Mouse (Mus musculus) spleen, embryonic (tissue): Measurements from ENCODE around the gene Foxc2.

ENCODE experiments used
- CTCF ChIA-PET: fragments of 350-600 bp; sonication (Branson Sonifier 250); formaldehyde crosslinking; loops from one replicate; lab custom pipeline; 2022; lab: Charles Lee

Gene Foxc2

DNA sequence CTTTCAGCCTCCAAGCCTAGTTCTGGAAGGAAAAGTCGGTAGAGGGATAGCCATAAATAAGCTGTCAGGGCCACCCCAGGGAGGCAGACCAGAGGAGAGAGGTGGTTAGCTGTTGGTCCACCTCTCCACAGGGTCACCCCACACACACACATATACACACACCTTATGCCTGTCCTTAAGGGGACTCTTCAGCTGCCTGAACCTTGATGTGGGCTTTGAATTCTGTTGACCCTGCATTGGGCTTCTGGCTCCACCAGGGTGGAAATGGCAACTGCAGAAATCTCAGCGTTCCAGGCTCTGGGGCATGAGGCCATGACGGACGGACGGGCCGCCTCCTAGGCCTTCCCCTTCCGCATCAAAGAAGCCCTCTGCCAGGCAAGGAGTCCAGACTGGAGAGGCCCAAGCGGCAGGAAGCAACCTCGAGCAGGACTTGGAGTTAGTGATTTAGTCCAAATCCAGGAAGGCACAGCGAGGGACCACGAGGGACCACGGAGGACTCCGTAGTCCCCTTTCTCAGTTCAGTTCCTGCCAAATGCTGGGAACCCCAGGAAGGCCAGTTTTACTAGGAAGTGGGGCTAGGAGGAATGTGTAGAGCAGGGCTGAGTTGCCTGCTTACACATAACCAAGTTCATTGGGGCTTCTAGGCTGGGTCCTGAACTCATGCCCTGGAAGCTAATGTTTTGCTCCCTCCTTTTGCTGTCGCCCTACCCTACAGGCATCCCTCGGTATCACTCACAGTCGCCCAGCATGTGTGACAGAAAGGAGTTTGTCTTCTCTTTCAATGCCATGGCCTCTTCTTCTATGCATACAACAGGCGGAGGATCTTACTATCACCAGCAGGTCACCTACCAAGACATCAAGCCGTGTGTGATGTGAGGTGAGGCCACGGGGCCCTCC, 29.7 kb upstream of the Foxc2 start:
- CTCF ChIA-PET: no interaction called here

DNA sequence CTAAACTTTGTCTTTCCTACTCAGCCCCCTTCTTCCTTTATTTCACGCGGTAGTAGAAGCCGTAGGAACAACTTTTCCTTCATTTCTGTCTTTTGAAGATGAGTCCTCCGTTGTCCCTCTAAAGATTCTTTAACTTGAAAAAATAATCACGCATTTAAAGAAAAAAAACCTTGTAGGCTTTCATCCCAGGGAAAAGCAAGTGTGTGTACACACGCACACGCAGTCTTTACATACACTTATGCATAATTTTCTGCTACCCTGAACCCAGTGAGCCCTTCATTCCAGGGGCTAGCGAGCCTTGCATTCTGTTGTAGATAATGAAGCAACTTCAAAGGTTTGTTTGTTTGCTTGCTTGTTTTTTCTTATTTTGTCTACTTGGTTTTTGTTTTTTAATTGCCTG, 27.7 kb upstream of the Foxc2 start:
- CTCF ChIA-PET: no interaction called here

DNA sequence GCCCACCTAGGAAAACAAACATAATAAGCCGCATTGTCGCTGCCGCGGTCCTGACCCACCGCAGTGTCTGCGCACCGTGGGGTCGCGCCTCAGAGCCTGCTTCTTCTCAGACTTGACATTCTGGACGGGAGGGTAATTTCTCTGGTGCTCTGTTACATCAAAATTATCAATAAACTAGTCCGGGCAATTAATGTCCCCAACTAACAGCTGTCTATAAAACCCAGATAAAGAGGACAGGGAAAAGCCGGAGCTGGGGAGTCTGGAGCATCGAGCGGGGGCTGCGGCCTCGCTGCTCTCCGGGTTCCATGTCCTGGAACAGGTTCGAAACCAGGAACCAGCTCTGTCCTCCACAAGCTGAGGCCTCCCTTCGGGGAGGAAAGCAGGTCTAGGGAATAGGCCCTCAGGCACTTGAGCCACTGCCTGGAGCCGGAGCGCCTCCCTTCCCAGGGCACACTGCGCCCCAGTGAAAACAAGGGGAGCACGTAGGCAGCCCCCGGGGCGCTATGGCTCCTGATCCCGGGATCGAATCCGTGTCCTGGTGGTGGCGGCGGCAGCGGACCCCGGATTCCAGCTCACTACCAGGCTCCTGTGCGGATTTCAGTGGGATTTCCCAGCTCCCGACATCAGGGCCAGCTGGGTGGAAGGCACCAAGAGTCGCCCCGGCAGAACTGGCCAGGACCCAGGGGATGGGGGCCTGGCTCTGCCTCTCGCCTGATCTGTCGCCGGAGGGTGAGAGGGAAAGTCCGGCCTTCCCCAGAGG, 26.9 kb upstream of the Foxc2 start:
- CTCF ChIA-PET: no interaction called here

DNA sequence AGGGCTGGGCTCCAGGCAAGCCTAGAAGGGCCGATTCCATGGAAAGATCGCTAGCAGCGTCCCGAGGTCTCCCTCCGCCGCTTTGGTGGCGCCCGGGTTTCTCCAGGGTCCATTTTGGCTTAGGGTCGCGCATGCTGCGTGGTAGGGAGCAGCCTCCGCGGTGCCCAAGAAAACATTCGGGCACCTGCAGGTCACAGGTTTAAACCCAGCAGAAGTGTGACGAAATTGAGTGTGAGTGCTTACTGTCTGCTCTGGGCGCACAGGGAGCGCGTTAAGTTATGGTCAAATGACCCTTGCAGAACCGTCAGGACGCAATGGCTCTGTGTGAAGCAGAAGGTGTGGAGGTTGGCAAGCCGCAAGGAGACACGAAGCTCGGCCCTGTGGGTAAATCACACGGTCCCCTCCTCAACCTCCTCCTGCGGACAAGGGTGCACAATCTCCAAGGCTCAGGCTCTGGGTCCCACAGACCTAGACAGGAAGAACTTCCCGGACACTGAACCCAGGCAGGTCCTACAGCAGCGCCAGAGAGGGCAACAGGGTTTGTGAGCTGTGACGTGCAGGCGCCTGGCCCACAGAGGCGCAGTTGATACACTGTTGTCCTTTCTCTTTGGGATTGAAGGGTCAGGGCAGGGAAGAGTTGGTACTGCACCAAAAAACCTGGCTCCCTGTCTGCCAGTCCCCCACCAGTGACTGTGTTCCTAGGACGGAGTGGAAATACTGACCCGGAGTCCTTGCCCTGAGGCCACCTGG, 26.2 kb upstream of the Foxc2 start:
- CTCF ChIA-PET: no interaction called here

DNA sequence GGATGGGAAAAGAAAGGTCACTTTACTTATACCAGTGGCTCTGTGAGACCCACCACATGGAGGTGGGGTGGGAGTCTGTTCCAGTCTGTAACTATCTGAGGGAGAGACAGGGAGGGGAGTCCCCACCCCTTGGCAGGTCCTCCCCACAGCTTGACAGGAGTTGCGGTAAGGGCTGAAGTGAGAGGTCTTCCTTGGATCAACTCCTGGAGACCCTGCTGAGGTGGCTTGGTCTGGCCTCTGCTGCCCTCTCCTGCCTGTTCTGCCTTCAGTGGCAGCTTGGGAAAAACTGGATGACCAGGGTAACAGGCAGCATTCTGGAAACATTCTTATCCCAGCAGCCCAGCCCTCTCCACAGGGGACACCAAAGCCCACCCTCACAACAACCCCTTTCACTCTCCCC, 25.3 kb upstream of the Foxc2 start:
- CTCF ChIA-PET: no interaction called here

DNA sequence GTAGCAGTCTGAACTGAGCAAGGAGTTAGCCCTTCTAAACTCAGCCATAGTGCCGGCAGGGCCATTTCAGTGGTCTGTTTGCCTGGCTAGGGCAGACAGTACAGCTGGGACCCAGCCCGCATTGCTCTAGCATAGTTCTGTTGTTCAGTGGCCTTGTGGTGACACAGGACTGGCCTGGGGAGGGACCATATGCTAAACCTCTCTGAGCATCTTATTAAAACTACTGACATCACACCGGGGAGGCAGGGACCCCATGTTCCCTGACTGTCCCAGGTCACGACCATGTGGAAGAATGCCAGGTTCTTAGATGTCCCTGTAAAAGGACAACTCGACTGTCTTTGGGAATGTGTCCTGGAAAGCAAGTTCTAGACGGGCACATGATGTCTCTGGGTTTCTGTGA, 23.8 kb upstream of the Foxc2 start:
- CTCF ChIA-PET: interaction anchor here (0.6 kb wide), 1 partner anchor 456 kb away, joined by 3 read pairs; no protein-coding TSS in a partner anchor

DNA sequence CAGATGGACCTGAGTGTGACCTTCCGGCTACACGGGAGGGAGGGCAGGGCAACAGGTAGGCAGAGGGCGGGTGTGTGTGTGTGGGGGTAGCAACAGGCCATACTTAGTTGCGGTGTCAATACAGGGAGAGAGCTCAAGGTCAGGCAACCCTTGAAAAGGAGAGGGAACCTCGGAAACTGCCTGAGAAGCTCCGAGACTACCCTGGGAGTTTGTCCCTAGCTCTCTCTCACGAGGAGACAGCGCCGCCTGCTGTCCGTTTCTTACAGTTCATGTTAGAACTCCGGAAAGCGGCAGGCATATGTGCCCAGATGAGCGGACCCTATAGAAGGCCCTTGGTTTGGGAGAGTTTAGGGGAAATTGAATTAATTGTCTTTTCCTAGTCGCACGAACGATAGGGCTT, 23.3 kb upstream of the Foxc2 start:
- CTCF ChIA-PET: interaction anchor here (0.6 kb wide), 1 partner anchor 455 kb away, joined by 3 read pairs; no protein-coding TSS in a partner anchor

DNA sequence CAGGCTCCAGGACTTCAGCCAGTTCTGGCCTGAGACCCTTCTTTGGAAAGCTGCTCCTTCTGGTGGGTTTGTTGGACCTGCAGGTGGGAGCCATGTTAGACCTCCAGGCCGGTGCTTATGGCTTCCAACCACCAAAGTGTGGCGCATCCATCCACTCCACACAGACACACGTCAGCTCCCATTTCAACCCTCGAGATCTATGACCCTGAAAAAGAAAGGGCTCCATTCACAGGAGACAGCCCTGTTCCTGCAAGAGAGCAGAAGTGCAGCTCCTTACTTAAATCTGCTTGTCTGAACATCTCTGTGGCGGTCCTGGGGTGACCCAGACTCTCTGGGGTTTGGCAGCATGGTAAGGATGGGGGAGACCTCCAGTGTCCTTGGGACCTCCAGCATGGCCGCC, 22.5 kb upstream of the Foxc2 start:
- CTCF ChIA-PET: no interaction called here

DNA sequence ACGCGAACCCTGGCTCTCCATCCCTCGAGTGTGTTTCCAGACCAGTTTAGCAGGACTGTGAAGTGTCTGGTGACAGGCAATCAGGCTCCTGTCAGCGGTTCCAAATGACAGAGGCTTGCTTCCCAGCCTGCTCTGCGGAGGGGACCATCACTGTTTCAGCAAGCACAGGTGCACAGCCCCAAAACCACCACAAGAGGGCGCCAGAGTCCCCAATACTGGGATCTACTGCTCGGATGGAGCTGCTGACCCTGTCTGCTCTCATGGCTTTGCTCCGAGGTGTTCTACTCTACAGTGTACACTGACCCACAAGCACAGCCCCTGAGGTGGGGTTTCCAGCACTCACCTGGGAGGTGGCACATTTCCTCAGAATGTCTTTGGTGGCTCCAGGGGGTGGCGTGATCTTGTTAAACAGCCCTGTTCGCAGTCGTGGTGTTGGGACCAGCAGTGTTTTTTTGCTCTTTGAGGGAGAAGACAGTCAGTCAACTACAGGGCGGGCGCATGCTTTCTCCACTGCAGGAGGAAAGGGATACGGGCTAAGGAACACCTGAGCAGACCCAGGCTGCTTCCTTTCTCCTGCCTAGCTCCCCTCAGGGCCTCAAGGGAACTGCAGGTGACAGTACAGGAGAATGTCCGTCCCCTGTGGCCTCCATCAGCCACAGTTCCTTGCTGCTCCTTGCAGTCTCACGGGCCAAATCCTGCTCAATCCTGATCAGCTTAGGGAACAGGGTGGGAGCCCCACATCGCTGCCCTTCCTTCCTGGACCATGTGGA, 11.7 kb upstream of the Foxc2 start:
- CTCF ChIA-PET: interaction anchor here (0.7 to 1.9 kb wide), 2 partner anchors 14 to 467 kb away, joined by 5 read pairs; no protein-coding TSS in a partner anchor

DNA sequence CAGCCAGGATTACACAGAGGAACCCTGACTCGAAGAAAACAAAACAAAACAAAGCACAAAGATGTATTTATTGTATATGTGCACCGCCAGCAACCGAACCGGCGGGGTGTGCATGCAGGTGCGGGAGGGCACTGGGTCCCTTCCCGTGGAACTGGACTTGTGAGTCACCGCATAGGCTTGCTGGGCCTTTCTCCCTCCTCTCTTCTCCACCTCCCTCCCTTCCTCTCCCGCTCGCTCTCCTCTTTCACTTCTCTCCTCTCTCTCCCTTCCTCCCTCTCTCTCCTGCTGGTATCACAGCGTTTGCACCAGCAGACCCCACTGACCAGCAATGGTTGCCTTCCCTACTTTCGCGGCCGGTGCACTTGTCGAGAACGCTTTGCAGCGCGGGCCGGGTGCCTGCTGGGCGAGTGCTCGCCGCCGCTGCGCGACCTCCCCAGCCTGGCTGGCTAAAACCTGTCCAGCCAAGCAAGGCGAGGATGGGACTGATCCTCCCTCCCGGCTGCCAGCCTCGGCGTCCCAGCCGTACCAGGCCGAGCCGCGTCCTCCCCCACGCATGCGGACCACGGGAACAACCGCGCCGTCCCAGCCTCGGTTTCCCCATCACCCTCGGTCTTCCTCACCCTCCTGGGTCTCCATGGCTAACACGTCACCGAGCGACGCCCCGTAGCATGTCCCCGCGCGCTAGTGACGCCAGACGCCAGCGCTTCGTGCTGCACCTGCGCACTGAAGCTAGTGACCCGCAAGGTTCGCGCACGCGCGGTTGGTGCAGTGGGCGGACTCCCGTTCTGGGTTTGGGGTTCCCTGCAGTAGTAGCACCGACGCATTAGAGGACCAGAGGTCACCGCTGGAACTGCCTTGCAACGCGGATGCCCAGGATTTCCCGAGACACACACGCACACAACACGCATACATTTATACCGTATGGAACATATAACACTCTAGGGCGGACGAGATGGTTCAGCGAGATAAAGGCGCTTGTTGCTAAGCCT, 8.0 kb upstream of the Foxc2 start, which contains the start of gene Mthfsd:
TSS of gene Mthfsd (minus strand) at position 725 of the 989 bp plus-strand sequence.
- CTCF ChIA-PET: interaction anchor here (0.8 kb wide), 1 partner anchor 10 kb away, joined by 3 read pairs; no protein-coding TSS in a partner anchor

DNA sequence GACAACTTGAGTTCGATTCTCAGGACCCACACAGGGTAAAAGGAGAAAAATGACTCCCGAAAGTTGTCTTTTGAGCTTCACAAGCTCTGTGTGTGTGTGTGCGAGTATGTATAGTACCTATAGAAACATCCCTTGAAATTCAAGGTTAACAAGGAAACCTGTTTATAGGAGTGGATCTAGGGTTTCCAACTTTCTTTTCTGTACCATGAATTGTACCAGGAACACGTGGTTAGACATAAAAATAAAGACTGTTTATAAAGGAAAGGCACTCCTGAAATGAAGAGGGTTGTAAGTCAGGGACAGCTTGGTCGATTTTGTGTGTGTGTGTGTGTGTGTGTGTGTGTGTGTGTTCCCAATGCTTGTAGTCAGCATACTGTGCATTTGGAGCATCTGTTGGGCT, 7.3 kb upstream of the Foxc2 start:
- CTCF ChIA-PET: interaction anchor here (0.8 kb wide), 1 partner anchor 9 kb away, joined by 3 read pairs; no protein-coding TSS in a partner anchor

DNA sequence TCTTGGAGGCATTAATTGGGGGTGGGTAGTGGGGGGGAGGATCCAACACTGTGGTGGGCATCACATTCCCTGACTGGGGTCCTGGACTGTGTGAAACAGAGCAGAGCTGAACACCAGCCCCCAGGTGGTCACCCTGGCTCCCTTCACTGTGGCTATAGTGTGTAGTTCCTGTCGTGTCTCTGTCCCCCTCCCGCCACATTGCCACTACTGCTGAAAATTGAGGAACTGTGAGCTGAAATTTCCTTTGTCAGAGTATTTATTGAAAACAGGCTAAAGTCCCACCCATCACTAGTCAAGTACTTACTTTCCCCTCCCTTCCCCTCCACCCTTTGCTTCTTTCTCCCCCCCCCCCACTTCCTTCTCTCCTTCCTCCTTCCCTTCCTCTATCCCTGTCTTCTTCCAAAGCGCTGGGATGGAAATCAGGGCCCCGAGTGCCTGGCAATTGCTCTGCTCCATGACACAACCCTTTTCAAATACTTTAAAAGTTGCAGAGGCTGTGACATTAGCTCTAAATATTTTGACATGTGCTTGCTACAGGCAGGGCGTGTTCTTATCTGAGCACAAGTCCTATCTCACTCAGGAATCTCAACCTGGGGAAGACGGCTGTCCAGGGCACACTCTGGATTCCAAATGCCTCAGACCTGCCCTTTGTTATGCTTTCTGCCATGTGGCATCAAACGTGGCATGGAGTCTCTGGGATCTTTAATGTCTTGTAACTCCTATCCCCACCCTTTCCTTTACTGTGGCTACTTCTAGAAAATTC, 4.6 kb upstream of the Foxc2 start:
- CTCF ChIA-PET: interaction anchor here (0.7 kb wide), 1 partner anchor 402 kb away, joined by 5 read pairs; no protein-coding TSS in a partner anchor

DNA sequence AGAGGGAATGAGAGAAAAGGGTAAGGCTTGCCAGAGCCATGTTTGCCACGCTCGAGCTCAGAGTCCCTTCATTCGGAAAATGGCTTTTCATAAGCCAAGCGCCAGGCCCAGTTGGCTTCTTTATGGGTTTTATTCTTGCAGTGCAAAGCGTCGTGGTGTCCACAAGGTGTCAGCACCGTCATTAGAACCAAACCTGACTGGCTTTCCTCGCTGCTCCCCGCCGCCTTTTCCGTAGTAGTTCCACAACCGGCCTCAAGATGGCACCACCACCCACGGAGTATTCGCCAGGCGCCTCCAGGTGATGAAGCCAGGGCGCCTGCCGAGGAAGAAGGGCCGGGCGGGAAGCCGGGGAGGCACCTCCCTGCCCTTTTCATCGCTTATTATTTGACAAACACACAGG, 2.7 kb upstream of the Foxc2 start:
- CTCF ChIA-PET: no interaction called here

DNA sequence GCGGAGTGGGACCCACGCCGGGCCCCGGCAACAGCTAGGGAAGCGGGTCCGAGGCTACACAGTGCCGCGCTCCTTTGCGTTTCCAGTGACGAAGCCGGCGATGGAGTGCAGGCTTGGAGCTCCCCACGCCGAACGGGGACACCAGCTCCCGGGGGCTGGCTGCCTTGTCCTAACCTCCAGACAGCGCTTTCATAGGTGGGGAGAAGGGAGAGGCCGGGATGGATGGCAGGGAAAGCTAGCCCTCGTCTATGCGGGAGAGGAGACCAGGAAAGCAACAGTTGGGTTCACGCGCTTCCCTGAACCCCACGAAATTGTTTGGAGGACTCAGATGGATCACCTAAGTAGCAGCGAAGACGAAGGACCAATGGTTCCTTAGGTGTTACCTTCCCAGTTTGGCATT, 835 bp upstream of the Foxc2 start:
- CTCF ChIA-PET: interaction anchor here (0.6 kb wide), 1 partner anchor 484 kb away, joined by 4 read pairs; no protein-coding TSS in a partner anchor

DNA sequence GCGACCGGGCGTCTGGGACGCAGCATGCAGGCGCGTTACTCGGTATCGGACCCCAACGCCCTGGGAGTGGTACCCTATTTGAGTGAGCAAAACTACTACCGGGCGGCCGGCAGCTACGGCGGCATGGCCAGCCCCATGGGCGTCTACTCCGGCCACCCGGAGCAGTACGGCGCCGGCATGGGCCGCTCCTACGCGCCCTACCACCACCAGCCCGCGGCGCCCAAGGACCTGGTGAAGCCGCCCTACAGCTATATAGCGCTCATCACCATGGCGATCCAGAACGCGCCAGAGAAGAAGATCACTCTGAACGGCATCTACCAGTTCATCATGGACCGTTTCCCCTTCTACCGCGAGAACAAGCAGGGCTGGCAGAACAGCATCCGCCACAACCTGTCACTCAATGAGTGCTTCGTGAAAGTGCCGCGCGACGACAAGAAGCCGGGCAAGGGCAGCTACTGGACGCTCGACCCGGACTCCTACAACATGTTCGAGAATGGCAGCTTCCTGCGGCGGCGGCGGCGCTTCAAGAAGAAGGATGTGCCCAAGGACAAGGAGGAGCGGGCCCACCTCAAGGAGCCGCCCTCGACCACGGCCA, 717 bp downstream of the Foxc2 start:
- CTCF ChIA-PET: no interaction called here

DNA sequence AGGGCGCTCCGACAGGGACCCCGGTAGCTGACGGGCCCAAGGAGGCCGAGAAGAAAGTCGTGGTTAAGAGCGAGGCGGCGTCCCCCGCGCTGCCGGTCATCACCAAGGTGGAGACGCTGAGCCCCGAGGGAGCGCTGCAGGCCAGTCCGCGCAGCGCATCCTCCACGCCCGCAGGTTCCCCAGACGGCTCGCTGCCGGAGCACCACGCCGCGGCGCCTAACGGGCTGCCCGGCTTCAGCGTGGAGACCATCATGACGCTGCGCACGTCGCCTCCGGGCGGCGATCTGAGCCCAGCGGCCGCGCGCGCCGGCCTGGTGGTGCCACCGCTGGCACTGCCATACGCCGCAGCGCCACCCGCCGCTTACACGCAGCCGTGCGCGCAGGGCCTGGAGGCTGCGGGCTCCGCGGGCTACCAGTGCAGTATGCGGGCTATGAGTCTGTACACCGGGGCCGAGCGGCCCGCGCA, 1.2 kb downstream of the Foxc2 start:
- CTCF ChIA-PET: no interaction called here

DNA sequence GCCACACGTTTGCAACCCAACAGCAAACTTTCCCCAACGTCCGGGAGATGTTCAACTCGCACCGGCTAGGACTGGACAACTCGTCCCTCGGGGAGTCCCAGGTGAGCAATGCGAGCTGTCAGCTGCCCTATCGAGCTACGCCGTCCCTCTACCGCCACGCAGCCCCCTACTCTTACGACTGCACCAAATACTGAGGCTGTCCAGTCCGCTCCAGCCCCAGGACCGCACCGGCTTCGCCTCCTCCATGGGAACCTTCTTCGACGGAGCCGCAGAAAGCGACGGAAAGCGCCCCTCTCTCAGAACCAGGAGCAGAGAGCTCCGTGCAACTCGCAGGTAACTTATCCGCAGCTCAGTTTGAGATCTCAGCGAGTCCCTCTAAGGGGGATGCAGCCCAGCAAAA, 1.9 kb downstream of the Foxc2 start:
- CTCF ChIA-PET: interaction anchor here (0.7 to 1.2 kb wide), 3 partner anchors 9 to 139 kb away, joined by 3 to 5 read pairs (median 3); no protein-coding TSS in a partner anchor
